Mouse (Mus musculus): ENCODE measurements around the gene Gm13694. TPM values are rescaled to one million over a fixed set of nuclear protein-coding genes. Genes with fewer than 3 reads are reported as not detected.
"Not testable (repeated sequence)": the region's sequence is repeated elsewhere in the genome, so short reads cannot be mapped to it uniquely, and the experiment has no call there.

Gene Gm13694
- total RNA-seq (2014; fragmentation: Nextera tagmentation) = not detected in 2 replicates
- 0.10 and 0.13 TPM in 2 replicates for total RNA-seq (2017)

DNA sequence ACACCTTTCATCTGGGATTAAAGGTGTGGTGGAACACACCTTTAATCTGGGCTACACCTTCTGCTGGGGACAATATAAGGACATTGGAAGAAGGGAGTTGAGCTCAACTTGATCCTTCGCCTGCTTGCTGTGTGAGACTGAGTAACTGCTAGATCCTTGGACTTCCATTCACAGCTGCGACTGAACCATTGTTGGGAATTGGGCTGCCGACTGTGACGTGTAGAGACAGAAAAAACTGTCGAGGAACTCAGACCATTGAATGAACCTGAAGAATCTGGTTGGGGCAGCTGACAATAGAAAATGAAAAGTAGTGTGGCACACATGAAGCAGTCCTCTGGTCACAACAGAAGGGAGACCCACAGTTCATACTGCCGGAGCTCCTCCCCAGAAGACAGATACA, at the start of gene Gm13694:
Gene Gm13694, plus strand, starts transcription at position 301 of the 400 bp plus-strand sequence.
- ATAC-seq (replicated peaks; ENCODE audit: poor library complexity, severe bottlenecking) = not testable (repeated sequence)

DNA sequence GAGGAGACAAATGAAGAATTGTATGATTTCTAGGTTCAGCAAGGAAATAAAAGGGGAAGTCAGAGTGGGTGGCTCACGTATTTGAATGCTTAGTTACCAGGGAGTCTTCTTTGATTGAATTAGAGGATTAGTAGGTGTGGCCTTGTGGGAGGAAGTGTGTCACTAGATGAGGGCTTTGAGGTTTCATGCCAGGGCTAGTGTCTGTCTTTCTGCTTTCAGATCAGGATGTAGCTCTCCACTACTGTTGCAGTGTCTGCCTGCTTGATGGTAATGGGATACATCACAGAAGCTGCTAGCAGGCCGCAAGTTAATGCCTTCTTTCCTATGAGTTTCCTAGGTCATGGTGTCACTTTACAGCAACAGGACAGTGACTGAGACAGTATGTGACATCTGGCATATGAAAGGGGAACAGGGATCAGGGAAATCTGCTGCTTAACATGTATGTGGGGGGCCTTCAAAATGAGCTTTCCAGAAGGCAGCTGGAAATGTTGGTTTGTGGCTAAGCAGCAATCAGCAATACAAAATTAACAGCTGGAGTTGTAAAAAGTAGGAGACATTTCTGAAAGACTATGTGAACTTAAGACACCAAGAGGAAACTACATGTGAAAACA, 49.1 kb upstream of the Gm13694 start:
- peak; percentile 100 for ATAC-seq (replicated peaks; ENCODE audit: poor library complexity, severe bottlenecking)

DNA sequence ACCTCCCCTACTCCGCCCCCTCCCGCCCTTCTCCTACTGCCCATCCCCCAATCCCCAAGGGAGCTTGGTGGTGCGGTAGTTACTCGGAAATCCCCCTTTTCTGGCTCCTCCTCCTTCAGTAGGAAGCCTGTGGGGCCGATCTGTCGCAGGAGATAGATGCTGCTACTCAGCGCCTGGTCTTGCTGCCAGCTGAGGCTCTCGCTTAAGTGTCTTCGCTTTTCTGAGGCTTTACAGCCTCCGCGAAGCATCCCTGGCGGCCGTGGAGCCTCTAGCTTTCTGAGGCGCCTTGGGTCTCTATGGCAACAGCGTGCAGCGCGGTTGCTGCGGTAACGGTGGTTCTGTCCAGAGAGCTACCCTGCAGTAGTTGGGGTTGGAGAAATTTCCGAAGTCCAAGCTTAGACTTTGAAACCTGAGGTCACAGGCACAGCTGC, 37.8 kb upstream of the Gm13694 start, which contains the start of gene Zswim2:
Gene Zswim2, minus strand, starts transcription at position 298 of the 431 bp plus-strand sequence.
- peak; percentile 90 for ATAC-seq (replicated peaks; ENCODE audit: poor library complexity, severe bottlenecking)

DNA sequence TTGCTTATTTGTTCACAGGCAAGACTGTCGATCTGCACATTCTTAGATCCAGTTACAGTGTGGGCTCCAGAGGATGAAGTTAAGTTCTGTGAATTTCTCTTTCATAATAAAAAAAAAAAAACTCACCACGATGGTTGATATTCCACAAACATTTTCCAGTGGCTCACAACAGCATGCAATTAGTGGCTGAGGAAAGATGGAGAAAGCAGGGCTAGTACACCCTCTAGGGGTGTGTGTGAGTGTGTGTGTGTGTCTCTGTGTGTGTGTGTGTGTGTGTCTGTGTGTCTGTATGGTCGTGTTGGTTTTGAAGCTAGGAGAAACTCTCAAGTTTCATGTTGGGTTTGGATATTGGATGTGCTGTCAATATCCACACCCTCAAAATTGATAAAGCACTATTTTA, 37.4 kb upstream of the Gm13694 start:
- 0 out of 2 replicates have a peak, but pooled peaks have one; percentile 5 for ATAC-seq (replicated peaks; ENCODE audit: poor library complexity, severe bottlenecking)

DNA sequence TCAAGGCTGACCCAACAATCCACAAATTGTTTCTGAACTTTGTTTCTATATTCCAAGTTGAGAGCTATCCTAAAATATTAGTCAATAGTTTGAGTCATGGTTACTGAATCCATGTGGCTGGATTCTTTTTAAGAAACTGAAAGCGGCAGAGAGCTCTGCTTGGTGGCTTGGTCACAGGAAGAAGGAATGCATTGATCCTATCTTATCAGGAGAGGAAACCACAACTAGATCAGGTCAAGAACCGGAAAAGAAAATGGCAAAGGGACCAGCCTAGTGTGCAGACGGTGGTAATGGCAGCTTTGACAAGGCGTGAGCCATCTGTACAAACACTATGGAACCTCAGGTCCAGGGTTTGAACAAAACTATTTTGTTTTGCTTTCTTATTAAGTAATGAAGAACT, 36.9 kb upstream of the Gm13694 start:
- ATAC-seq (replicated peaks; ENCODE audit: poor library complexity, severe bottlenecking) = peak; percentile 61

DNA sequence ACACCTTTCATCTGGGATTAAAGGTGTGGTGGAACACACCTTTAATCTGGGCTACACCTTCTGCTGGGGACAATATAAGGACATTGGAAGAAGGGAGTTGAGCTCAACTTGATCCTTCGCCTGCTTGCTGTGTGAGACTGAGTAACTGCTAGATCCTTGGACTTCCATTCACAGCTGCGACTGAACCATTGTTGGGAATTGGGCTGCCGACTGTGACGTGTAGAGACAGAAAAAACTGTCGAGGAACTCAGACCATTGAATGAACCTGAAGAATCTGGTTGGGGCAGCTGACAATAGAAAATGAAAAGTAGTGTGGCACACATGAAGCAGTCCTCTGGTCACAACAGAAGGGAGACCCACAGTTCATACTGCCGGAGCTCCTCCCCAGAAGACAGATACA, 23.3 kb upstream of the Gm13694 start, which contains the start of gene Gm13698:
Gene Gm13698, plus strand, starts transcription at position 301 of the 400 bp plus-strand sequence.
- not testable (repeated sequence) for ATAC-seq (replicated peaks; ENCODE audit: poor library complexity, severe bottlenecking)

DNA sequence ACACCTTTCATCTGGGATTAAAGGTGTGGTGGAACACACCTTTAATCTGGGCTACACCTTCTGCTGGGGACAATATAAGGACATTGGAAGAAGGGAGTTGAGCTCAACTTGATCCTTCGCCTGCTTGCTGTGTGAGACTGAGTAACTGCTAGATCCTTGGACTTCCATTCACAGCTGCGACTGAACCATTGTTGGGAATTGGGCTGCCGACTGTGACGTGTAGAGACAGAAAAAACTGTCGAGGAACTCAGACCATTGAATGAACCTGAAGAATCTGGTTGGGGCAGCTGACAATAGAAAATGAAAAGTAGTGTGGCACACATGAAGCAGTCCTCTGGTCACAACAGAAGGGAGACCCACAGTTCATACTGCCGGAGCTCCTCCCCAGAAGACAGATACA, 17.5 kb upstream of the Gm13694 start, which contains the start of gene Gm13693:
Gene Gm13693, plus strand, starts transcription at position 301 of the 400 bp plus-strand sequence.
- not testable (repeated sequence) for ATAC-seq (replicated peaks; ENCODE audit: poor library complexity, severe bottlenecking)

DNA sequence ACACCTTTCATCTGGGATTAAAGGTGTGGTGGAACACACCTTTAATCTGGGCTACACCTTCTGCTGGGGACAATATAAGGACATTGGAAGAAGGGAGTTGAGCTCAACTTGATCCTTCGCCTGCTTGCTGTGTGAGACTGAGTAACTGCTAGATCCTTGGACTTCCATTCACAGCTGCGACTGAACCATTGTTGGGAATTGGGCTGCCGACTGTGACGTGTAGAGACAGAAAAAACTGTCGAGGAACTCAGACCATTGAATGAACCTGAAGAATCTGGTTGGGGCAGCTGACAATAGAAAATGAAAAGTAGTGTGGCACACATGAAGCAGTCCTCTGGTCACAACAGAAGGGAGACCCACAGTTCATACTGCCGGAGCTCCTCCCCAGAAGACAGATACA, 11.7 kb upstream of the Gm13694 start, which contains the start of gene Gm13695:
Gene Gm13695, plus strand, starts transcription at position 301 of the 400 bp plus-strand sequence.
- ATAC-seq (replicated peaks; ENCODE audit: poor library complexity, severe bottlenecking) = not testable (repeated sequence)

DNA sequence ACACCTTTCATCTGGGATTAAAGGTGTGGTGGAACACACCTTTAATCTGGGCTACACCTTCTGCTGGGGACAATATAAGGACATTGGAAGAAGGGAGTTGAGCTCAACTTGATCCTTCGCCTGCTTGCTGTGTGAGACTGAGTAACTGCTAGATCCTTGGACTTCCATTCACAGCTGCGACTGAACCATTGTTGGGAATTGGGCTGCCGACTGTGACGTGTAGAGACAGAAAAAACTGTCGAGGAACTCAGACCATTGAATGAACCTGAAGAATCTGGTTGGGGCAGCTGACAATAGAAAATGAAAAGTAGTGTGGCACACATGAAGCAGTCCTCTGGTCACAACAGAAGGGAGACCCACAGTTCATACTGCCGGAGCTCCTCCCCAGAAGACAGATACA, 5.9 kb upstream of the Gm13694 start, which contains the start of gene Gm13696:
Gene Gm13696, plus strand, starts transcription at position 301 of the 400 bp plus-strand sequence.
- ATAC-seq (replicated peaks; ENCODE audit: poor library complexity, severe bottlenecking) = not testable (repeated sequence)

DNA sequence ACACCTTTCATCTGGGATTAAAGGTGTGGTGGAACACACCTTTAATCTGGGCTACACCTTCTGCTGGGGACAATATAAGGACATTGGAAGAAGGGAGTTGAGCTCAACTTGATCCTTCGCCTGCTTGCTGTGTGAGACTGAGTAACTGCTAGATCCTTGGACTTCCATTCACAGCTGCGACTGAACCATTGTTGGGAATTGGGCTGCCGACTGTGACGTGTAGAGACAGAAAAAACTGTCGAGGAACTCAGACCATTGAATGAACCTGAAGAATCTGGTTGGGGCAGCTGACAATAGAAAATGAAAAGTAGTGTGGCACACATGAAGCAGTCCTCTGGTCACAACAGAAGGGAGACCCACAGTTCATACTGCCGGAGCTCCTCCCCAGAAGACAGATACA, 5.7 kb downstream of the Gm13694 start, which contains the start of gene Gm13697:
Gene Gm13697, plus strand, starts transcription at position 301 of the 400 bp plus-strand sequence.
- not testable (repeated sequence) for ATAC-seq (replicated peaks; ENCODE audit: poor library complexity, severe bottlenecking)

DNA sequence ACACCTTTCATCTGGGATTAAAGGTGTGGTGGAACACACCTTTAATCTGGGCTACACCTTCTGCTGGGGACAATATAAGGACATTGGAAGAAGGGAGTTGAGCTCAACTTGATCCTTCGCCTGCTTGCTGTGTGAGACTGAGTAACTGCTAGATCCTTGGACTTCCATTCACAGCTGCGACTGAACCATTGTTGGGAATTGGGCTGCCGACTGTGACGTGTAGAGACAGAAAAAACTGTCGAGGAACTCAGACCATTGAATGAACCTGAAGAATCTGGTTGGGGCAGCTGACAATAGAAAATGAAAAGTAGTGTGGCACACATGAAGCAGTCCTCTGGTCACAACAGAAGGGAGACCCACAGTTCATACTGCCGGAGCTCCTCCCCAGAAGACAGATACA, 11.5 kb downstream of the Gm13694 start, which contains the start of gene Gm13691:
Gene Gm13691, plus strand, starts transcription at position 301 of the 400 bp plus-strand sequence.
- not testable (repeated sequence) for ATAC-seq (replicated peaks; ENCODE audit: poor library complexity, severe bottlenecking)

DNA sequence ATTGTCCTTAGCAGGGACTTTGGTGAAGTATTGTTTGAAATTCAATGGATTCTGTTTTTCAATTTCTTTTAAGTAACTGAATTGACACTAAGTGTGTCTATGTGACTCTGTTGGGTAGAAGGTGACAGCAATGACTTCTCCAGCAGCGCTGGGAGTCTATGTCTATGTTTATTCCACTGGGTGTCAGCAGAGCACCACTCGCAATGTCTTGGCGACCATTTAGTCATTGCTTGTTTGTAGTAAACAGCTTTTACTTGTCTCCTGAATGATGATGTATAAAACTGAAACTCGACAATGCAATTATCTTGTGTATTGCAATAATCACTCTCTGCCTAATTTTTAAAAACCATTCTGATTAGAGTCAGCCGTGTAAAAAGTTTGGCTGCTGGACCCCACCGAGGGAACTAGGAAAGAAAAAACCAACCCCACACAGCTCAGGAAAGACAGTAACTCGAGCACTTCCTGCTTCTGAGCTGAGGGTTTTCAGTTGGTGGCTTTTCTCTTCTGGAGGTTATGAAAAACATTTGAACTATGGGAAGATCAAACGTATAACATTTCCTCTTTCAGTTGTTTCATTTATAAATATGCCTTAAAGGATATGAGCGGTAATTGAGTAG, 15.0 kb downstream of the Gm13694 start:
- peak; percentile 100 for ATAC-seq (replicated peaks; ENCODE audit: poor library complexity, severe bottlenecking)

DNA sequence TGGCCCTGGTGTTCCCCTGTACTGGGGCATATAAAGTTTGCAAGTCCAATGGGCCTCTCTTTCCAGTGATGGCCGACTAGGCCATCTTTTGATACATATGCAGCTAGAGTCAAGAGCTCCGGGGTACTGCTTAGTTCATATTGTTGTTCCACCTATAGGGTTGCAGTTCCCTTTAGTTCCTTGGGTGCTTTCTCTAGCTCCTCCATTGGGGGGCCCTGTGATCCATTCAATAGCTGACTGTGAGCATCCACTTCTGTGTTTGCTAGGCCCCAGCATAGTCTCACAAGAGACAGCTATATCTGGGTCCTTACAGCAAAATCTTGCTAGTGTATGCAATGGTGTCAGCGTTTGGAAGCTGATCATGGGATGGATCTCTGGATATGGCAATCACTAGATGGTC, 15.8 kb downstream of the Gm13694 start:
- ATAC-seq (replicated peaks; ENCODE audit: poor library complexity, severe bottlenecking) = not testable (repeated sequence)

DNA sequence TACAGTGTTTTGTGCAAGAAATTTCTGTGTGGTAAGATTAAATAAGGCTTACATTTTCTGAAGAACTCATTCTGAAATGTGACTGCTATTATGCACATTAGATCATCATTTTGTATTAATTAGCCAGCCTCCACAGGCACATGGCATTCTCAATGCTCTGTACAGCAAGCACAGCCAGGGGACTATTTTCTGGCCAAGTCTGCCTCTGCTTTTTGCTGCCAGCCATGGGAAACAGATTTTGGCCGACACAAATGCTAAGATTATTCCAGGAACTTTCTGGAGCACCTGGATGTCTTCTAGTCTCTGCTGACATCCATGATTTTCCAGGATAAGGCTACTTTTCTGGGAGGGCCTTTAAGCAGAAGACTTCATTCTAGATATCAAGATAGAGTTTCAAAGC, 30.2 kb downstream of the Gm13694 start:
- ATAC-seq (replicated peaks; ENCODE audit: poor library complexity, severe bottlenecking) = no peak

DNA sequence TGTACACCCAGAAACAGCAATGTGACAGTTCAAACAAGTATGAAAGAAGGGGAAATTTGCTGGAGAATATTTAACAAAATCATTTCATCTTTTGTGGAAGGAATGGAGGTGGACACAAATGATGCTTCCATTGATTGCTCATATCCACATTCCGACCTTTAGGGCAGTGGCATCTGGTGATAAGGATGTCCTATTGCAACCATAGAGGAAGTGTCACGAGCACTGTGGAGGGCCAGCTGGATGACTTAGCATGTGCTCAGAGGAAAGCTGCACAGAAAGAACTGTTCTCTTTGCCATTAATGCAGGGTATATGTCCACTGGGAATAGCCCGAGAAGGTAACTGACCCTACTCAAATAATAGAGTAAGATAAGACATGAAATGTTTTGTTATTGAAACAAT, 31.1 kb downstream of the Gm13694 start:
- peak; percentile 85 for ATAC-seq (replicated peaks; ENCODE audit: poor library complexity, severe bottlenecking)

DNA sequence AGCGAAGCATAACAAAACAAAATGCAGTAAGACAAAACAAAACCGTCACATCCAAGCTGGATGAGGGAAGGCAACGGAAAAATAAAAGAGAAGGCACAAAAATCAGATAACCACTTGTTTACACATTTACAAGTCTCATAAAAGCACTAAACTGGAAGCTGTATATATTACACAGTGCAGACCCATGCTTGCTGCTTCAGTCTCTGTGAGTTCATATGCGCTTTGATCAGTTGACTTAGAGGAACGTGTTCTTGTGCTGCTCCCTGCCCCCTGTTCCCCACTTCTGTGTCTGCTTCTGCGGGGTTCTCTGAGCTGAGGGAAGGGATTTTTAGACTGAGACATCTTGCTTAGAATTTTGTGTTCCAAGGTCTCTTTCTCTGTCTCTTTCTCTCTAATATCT, 35.8 kb downstream of the Gm13694 start:
- ATAC-seq (replicated peaks; ENCODE audit: poor library complexity, severe bottlenecking) = no peak

DNA sequence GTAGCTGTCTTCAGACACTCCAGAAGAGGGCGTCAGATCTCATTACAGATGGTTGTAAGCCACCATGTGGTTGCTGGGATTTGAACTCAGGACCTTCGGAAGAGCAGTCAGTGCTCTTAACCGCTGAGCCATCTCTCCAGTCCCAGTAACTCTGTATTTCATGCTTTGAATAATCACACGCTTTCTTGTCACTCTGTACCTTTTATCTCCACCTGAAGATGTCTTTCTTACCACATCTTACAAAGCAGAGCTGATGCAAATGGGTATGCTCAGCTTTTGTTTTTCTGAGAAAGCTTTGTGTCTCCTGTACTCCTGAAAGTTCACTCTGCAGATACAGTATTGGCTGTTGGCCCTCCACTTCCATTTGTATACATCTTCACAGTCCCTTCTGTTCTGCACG, 37.6 kb downstream of the Gm13694 start:
- not testable (repeated sequence) for ATAC-seq (replicated peaks; ENCODE audit: poor library complexity, severe bottlenecking)

DNA sequence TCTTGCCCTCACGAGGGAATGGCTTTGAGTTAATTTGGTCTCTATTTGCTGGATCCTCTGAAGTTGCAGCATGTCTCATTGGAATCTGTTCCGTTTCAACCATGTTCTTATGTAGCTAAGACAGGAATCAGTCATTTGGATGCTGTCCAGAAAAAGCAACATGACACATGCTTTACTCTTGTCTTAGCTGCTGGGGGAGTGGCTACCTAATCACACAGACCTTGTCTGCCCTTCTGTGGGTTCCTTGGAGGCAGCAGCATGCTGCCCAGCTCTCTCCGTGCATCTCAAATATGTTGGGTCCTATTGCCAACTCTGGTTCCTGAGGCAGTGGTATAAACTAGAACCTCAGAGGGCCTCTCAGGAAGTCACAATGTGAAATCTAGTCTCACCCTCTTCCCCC, 39.6 kb downstream of the Gm13694 start:
- peak; percentile 33 for ATAC-seq (replicated peaks; ENCODE audit: poor library complexity, severe bottlenecking)

DNA sequence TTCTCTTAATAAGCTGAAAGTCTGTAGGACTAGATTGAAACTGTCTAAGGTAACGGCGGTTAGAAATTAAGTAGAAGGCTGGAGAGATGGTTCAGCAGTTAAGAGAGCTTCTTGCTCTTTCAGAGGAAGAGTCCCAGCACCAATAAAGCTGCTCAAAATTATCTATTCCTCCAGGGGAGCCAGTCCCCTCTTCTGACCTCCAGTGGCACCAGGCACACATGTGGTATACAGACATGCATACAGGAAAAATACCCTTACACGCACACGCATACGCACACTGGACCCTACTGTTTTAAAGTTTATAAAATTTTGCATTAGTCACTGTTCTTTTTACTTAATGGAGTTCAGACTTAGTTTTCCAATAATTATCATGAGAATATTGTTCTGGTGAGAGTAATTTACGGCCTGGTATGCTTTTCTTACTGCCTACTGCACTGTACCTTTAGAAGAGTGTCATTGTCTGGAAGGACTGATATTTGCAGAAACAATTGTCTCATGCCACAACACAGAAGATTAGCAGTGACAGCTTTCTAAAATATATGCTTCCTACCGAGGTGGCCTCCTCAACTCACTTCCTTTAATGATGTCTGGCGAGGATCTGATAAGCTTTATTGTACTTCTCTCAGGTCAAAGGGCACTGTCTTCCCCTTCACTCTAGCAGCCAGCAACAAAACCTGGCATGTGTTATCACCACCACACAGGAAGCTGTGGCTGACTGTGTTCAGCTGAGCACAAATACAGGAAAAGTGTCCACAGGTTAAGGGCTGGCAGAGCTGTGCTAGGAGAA, 41.0 kb downstream of the Gm13694 start:
- peak; percentile 79 for ATAC-seq (replicated peaks; ENCODE audit: poor library complexity, severe bottlenecking)

DNA sequence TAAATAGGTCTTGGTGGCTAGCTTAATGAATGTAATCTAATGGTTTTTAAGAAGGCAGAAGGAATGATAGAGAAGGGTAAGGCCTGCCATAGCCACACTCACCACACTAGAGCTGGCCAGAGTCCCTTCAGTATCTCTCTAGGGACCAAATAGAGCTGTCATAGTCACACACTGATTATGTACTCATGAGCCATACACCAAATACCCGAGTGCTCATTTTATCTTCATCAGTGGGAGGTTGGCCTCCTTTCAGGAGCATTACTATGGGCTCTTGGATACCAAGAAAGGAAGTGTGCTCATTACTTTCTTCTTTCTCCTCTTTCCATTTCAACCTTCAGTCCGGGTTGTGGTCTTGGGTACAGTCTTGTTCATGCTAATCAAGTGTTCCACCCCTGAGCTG, 43.2 kb downstream of the Gm13694 start:
- no peak for ATAC-seq (replicated peaks; ENCODE audit: poor library complexity, severe bottlenecking)
